Comparison of ENCODE assay signal across 8 mouse cellular contexts in the genomic region with DNA sequence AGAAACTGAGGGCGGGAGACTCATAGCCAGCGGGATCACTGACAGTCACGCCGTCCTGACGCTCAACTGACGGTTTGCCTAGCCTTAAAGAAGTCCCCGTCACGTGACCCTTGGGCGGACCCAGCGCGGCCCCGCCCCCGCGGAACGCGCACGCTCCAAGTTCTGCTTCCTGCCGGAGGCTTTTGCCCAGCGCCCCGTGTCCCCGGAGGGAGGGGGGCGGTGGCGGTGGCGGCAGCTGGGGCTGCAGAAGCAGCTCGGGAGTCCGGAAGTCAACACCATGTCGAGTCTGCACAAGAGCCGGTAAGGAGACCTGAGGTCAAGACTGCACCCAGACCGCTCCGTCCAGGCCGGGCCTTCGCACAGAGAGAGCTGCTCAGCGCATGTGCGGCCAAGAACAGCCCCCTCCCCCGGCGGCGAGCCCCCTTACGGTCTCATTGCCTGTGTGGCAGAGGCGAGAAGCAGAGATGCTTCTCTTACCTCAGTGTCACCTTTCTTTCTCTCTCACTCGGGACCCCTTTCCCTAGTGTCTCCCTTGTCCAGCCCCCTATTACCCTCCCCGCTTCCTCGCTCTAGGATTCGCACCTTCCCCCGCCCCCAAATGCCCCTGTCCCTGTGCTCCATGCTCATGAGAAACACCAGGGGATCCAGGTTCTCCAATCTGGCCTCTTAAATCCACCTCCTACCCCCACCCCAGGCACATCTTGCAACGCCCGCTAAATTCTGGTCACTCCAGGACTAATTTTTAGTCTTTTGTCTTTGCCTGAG. TPM values are rescaled to one million over a fixed set of nuclear protein-coding genes. Genes with fewer than 3 reads are reported as not detected.
A peak's percentile ranks its signal among the peaks of the same experiment; 100 is the strongest.
DNase-seq lines count a peak whose midpoint lies in the region; ATAC-seq lines count a peak whose summit lies in the region.

Gene Tbc1d13, plus strand, starts transcription at position 134 of the 765 bp plus-strand sequence.

- peaks cover 31% of the 10 kb centered on the region for H3K36me3 ChIP-seq in heart, embryonic 14.5 days (ENCODE audit: control insufficient read depth, insufficient read depth, low read length)
- H3K36me3 ChIP-seq in liver, embryonic 13.5 days, result peaks cover 16% of the 10 kb centered on the region
- H3K36me3 ChIP-seq in stomach, embryonic 16.5 days (ENCODE audit: control insufficient read depth, insufficient read depth, low read length), result no peaks in the 10 kb centered on the region

- H3K9ac ChIP-seq in heart, embryonic 14.5 days (ENCODE audit: low read length), result peak within 1 kb of the TSS; percentile 87
- H3K9ac ChIP-seq in liver, embryonic 13.5 days, result peak within 1 kb of the TSS; percentile 89
- H3K9ac ChIP-seq in stomach, embryonic 16.5 days (ENCODE audit: low read length), result peak within 1 kb of the TSS; percentile 88

- peak within 1 kb of the TSS; percentile 82 to 93 for H3K4me3 ChIP-seq in heart, embryonic 14.5 days (ENCODE audit: control insufficient read depth in 1 of 2, insufficient read depth in 1 of 2, low read depth in 1 of 2, low read length in 2 of 2)
- peak within 1 kb of the TSS; percentile 93 for H3K4me3 ChIP-seq in liver, embryonic 13.5 days (replicated peaks)
- H3K4me3 ChIP-seq in stomach, embryonic 16.5 days (replicated peaks; ENCODE audit: low read length), result peak within 1 kb of the TSS; percentile 90

- ATAC-seq in CD4-positive, CD25-positive, alpha-beta regulatory T cell, adult 4 months, result peak; percentile 95
- peak; percentile 95 for ATAC-seq in heart, embryonic 14.5 days (ENCODE audit: insufficient number of reproducible peaks, insufficient read depth, low FRiP score, low read depth)
- peak; percentile 94 for ATAC-seq in liver, embryonic 13.5 days (ENCODE audit: low read depth)
- peak; percentile 96 for ATAC-seq in stomach, embryonic 16.5 days (ENCODE audit: insufficient read depth, low FRiP score)

- peak within 1 kb of the TSS; percentile 83 to 85 for H3K27ac ChIP-seq in heart, embryonic 14.5 days (replicated peaks in 1 of 2; ENCODE audit: control insufficient read depth in 1 of 2, insufficient read depth in 1 of 2, low read depth in 2 of 2, low read length in 2 of 2)
- peak within 1 kb of the TSS; percentile 89 for H3K27ac ChIP-seq in liver, embryonic 13.5 days
- H3K27ac ChIP-seq in stomach, embryonic 16.5 days (ENCODE audit: low read length), result peak within 1 kb of the TSS; percentile 90

- WGBS in heart, embryonic 14.5 days, result under 1% methylated on average over 46 of the region's 46 CpGs
- WGBS in liver, embryonic 13.5 days (ENCODE audit: insufficient replicate concordance), result under 1% methylated on average over 46 of the region's 46 CpGs
- under 1% methylated on average over 46 of the region's 46 CpGs for WGBS in stomach, embryonic 16.5 days

- peak within 1 kb of the TSS; percentile 91 for H3K4me2 ChIP-seq in heart, embryonic 14.5 days (ENCODE audit: low read length)
- H3K4me2 ChIP-seq in liver, embryonic 13.5 days, result peak within 1 kb of the TSS; percentile 96
- peak within 1 kb of the TSS; percentile 76 for H3K4me2 ChIP-seq in stomach, embryonic 16.5 days (ENCODE audit: low read depth, low read length)

- H3K27me3 ChIP-seq in heart, embryonic 14.5 days (ENCODE audit: control insufficient read depth, insufficient read depth, low read length), result no peaks in the 10 kb centered on the region
- H3K27me3 ChIP-seq in liver, embryonic 13.5 days, result no peaks in the 10 kb centered on the region
- no peaks in the 10 kb centered on the region for H3K27me3 ChIP-seq in stomach, embryonic 16.5 days (ENCODE audit: control insufficient read depth, insufficient read depth, low read length)

- H3K4me1 ChIP-seq in heart, embryonic 14.5 days (ENCODE audit: control insufficient read depth in 2 of 2, insufficient read depth in 2 of 2, low read length in 2 of 2), result peaks cover 7 to 23% of the 10 kb centered on the region in 2 experiments
- H3K4me1 ChIP-seq in liver, embryonic 13.5 days (replicated peaks), result peaks cover 53% of the 10 kb centered on the region
- peaks cover 21% of the 10 kb centered on the region for H3K4me1 ChIP-seq in stomach, embryonic 16.5 days (ENCODE audit: control insufficient read depth, insufficient read depth, low read length)

- peak; percentile 91 for DNase-seq in c-Kit-negative CD71-positive TER-119-positive erythroid progenitor cells, embryonic 14.5 days (ENCODE audit: low read depth, low spot score)
- peak; percentile 83 for DNase-seq in fibroblast of lung, adult 2 months (ENCODE audit: low read depth)
- peak; percentile 99 for DNase-seq in kidney, postnatal 14 days
- peak; percentile 98 for DNase-seq in liver, embryonic 13.5 days
- DNase-seq in neural tube, embryonic 10.5 days (ENCODE audit: extremely low spot score, low spot score), result peak; percentile 98

- H3K9me3 ChIP-seq in heart, embryonic 14.5 days (ENCODE audit: control insufficient read depth, low read length), result no peaks in the 10 kb centered on the region
- no peaks in the 10 kb centered on the region for H3K9me3 ChIP-seq in liver, embryonic 13.5 days (replicated peaks)
- H3K9me3 ChIP-seq in stomach, embryonic 16.5 days (replicated peaks; ENCODE audit: control insufficient read depth, low read length), result no peaks in the 10 kb centered on the region

RNA-seq across cellular contexts. Expression of gene Tbc1d13, which starts in this region (rescaled TPM):
- polyA plus RNA-seq in CD4-positive, CD25-positive, alpha-beta regulatory T cell, adult 4 months (2017; shearing (Covaris generic)), result 10 to 100 TPM; 10.9 to 11.3 TPM
- 9.0 and 9.9 TPM in 2 replicates for polyA plus RNA-seq in heart, embryonic 14.5 days (2014; fragmentation: Nextera tagmentation; extraction: Ambion mirVana)
- 2.8 and 3.7 TPM in 2 replicates for polyA plus RNA-seq in liver, embryonic 13.5 days (2015; fragmentation: Nextera tagmentation; extraction: Ambion mirVana)
- 5.2 and 5.4 TPM in 2 replicates for polyA plus RNA-seq in stomach, embryonic 16.5 days (2015; fragmentation: Nextera tagmentation; extraction: Ambion mirVana)

Comparison
In these comparisons a context has a peak if more than half of its experiments do, and no peak if none do; other contexts are left out.
1. Peak in every context shown above with its lines: DNase-seq, ATAC-seq, H3K4me3 ChIP-seq and H3K27ac ChIP-seq.